In the genomic region with DNA sequence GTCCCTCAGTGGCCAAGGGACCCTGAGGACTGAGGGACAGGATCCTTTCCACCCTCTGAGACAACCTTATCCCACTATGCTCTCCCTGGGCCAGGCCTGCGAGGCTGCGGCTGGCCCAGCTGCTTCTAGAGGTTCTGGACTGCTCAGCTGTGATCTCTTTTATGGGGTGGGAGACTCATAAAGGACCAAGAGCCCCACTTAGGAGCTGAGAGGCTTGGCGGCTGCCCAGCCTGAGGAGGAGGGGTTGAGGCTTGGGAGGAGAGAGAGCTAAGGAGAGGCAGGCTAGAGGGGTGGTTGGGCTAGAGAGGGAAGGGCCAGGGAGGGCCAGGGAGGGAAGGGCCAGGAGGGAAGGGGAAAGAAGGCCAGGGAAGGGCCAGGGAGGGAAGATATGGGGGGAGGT, we compare ENCODE assay signal across 14 mouse cellular contexts. TPM values are rescaled to one million over a fixed set of nuclear protein-coding genes. Genes with fewer than 3 reads are reported as not detected.
DNase-seq lines count a peak whose midpoint lies in the region; ATAC-seq and TF ChIP-seq lines count a peak whose summit lies in the region.
"Had no signal": no experiment of that assay in that cellular context is flagged by ENCODE, and none has a peak within 500 bp of the region (broad histone marks: within the 10 kb centered on the region; RNA-seq: fewer than 3 reads in every experiment).

No protein-coding gene starts in this region.

- H3K4me2 ChIP-seq in forebrain, embryonic 16.5 days (ENCODE audit: low read length): no peak overlapping the region
- no peak overlapping the region for H3K4me2 ChIP-seq in forebrain, embryonic 12.5 days
- H3K4me2 ChIP-seq in hindbrain, embryonic 13.5 days: no peak overlapping the region
- no peak overlapping the region for H3K4me2 ChIP-seq in hindbrain, postnatal 0 days (ENCODE audit: low read depth, low read length)
- H3K4me2 ChIP-seq in stomach, embryonic 15.5 days: no peak overlapping the region
- H3K4me2 ChIP-seq: hindbrain, embryonic 14.5 days had no signal

- no peaks in the 10 kb centered on the region for H3K27me3 ChIP-seq in forebrain, embryonic 16.5 days (replicated peaks; ENCODE audit: control insufficient read depth, insufficient read depth, low read length)
- no peaks in the 10 kb centered on the region for H3K27me3 ChIP-seq in forebrain, embryonic 12.5 days
- no peaks in the 10 kb centered on the region for H3K27me3 ChIP-seq in hindbrain, embryonic 13.5 days
- no peaks in the 10 kb centered on the region for H3K27me3 ChIP-seq in hindbrain, postnatal 0 days (ENCODE audit: insufficient read depth, low read length)
- H3K27me3 ChIP-seq in stomach, embryonic 15.5 days (replicated peaks): no peaks in the 10 kb centered on the region

- peaks cover 9% of the 10 kb centered on the region for H3K4me1 ChIP-seq in forebrain, embryonic 16.5 days (replicated peaks; ENCODE audit: control insufficient read depth, insufficient read depth, low read length)
- peaks cover 11% of the 10 kb centered on the region; the same call in 1 of the 2 replicates for H3K4me1 ChIP-seq in forebrain, embryonic 12.5 days
- peaks cover 18% of the 10 kb centered on the region for H3K4me1 ChIP-seq in hindbrain, embryonic 13.5 days (replicated peaks)
- no peaks in the 10 kb centered on the region for H3K4me1 ChIP-seq in hindbrain, postnatal 0 days (ENCODE audit: insufficient read depth, low read length)
- H3K4me1 ChIP-seq in stomach, embryonic 15.5 days: peaks cover 13% of the 10 kb centered on the region

- no peak for DNase-seq in hindbrain, postnatal 0 days (ENCODE audit: low spot score)
- DNase-seq in testis, postnatal 10 days (ENCODE audit: low spot score): peak; percentile 55
- no peak for DNase-seq in testis, postnatal 14 days (ENCODE audit: low spot score)
- DNase-seq in thymus, postnatal 4 days: no peak
- DNase-seq: adrenal gland, postnatal 25 days; cerebellum, adult 8-10 months; liver, postnatal 0 days; right cerebral cortex, adult 18-20 months had no signal

- H3K4me3 ChIP-seq in forebrain, embryonic 16.5 days (replicated peaks; ENCODE audit: low read length): no peak overlapping the region
- no peak overlapping the region for H3K4me3 ChIP-seq in forebrain, embryonic 12.5 days (replicated peaks)
- H3K4me3 ChIP-seq in hindbrain, embryonic 13.5 days: no peak overlapping the region
- no peak overlapping the region for H3K4me3 ChIP-seq in hindbrain, postnatal 0 days (ENCODE audit: low read length)
- H3K4me3 ChIP-seq in stomach, embryonic 15.5 days (replicated peaks): no peak overlapping the region

- no peak overlapping the region for H3K27ac ChIP-seq in forebrain, embryonic 16.5 days (ENCODE audit: low read length)
- no peak overlapping the region for H3K27ac ChIP-seq in forebrain, embryonic 12.5 days
- H3K27ac ChIP-seq in hindbrain, embryonic 13.5 days: no peak overlapping the region
- no peak overlapping the region for H3K27ac ChIP-seq in hindbrain, postnatal 0 days
- peak overlapping the region; percentile 92 for H3K27ac ChIP-seq in stomach, embryonic 15.5 days
- H3K27ac ChIP-seq: hindbrain, embryonic 14.5 days had no signal

- peak; percentile 20; the same call in 1 of the 2 replicates for ATAC-seq in forebrain, embryonic 16.5 days
- ATAC-seq in forebrain, embryonic 12.5 days (ENCODE audit: low FRiP score): no peak
- no peak for ATAC-seq in hindbrain, embryonic 13.5 days (ENCODE audit: low FRiP score)
- no peak for ATAC-seq in hindbrain, postnatal 0 days
- peak; percentile 57; the same call in 1 of the 2 replicates for ATAC-seq in stomach, embryonic 15.5 days (ENCODE audit: insufficient read depth, low FRiP score, low read depth)
- ATAC-seq: liver, postnatal 0 days had no signal

- H3K36me3 ChIP-seq in forebrain, embryonic 16.5 days (ENCODE audit: control insufficient read depth, insufficient read depth): no peaks in the 10 kb centered on the region
- H3K36me3 ChIP-seq in forebrain, embryonic 12.5 days (replicated peaks): no peaks in the 10 kb centered on the region
- no peaks in the 10 kb centered on the region for H3K36me3 ChIP-seq in hindbrain, embryonic 13.5 days
- no peaks in the 10 kb centered on the region for H3K36me3 ChIP-seq in hindbrain, postnatal 0 days (ENCODE audit: insufficient read depth, low read length)
- no peaks in the 10 kb centered on the region for H3K36me3 ChIP-seq in stomach, embryonic 15.5 days

- no peak for TF ChIP-seq CTCF in hindbrain, postnatal 0 days (IDR thresholded peaks at IDR 0.05; ENCODE audit: low read depth)

- no peak overlapping the region for H3K9ac ChIP-seq in forebrain, embryonic 16.5 days (replicated peaks; ENCODE audit: low read depth, low read length)
- no peak overlapping the region for H3K9ac ChIP-seq in forebrain, embryonic 12.5 days
- H3K9ac ChIP-seq in hindbrain, embryonic 13.5 days: peak overlapping the region; percentile 51
- H3K9ac ChIP-seq in hindbrain, postnatal 0 days (replicated peaks; ENCODE audit: low read length): no peak overlapping the region
- H3K9ac ChIP-seq in stomach, embryonic 15.5 days: no peak overlapping the region
- H3K9ac ChIP-seq: hindbrain, embryonic 14.5 days; liver, postnatal 0 days had no signal

- WGBS in forebrain, embryonic 16.5 days: 48% methylated on average over 3 of the region's 3 CpGs
- 65% methylated on average over 3 of the region's 3 CpGs for WGBS in forebrain, embryonic 12.5 days
- 53% methylated on average over 3 of the region's 3 CpGs for WGBS in hindbrain, embryonic 13.5 days
- 42% methylated on average over 3 of the region's 3 CpGs for WGBS in hindbrain, postnatal 0 days
- WGBS in stomach, embryonic 15.5 days: 26% methylated on average over 3 of the region's 3 CpGs

- H3K9me3 ChIP-seq in forebrain, embryonic 16.5 days (ENCODE audit: control insufficient read depth, low read length): no peaks in the 10 kb centered on the region
- H3K9me3 ChIP-seq in forebrain, embryonic 12.5 days: no peaks in the 10 kb centered on the region
- H3K9me3 ChIP-seq in hindbrain, embryonic 13.5 days: no peaks in the 10 kb centered on the region
- H3K9me3 ChIP-seq in hindbrain, postnatal 0 days (ENCODE audit: low read length): no peaks in the 10 kb centered on the region
- H3K9me3 ChIP-seq in stomach, embryonic 15.5 days: no peaks in the 10 kb centered on the region

RNA-seq across cellular contexts. Expression of a gene that starts 11.0 kb away (rescaled TPM):
- not detected in 2 replicates for polyA plus RNA-seq in forebrain, embryonic 16.5 days (2015; fragmentation: Nextera tagmentation; extraction: Ambion mirVana)
- not detected in 2 replicates for polyA plus RNA-seq in forebrain, embryonic 12.5 days (2016; fragmentation: Nextera tagmentation; extraction: Ambion mirVana)
- not detected in 2 replicates for polyA plus RNA-seq in hindbrain, embryonic 13.5 days (2015; fragmentation: Nextera tagmentation; extraction: Ambion mirVana)
- not detected in 2 replicates for total RNA-seq in hindbrain, postnatal 0 days (2014; rRNA removed)
- polyA plus RNA-seq in hindbrain, postnatal 0 days (2015; fragmentation: Nextera tagmentation; extraction: Ambion mirVana): not detected in 2 replicates
- 0.10 TPM in 1 of 2 replicates, not detected in the other for polyA plus RNA-seq in stomach, embryonic 15.5 days (2015; fragmentation: Nextera tagmentation; extraction: Ambion mirVana)
- total RNA-seq: adrenal gland, postnatal 25 days; left cerebral cortex, adult 18-20 months had no signal
- polyA plus RNA-seq: hindbrain, embryonic 14.5 days; liver, postnatal 0 days had no signal

RNA-seq across cellular contexts. Expression of a gene that starts 57.7 kb away (rescaled TPM):
- polyA plus RNA-seq in forebrain, embryonic 16.5 days (2015; fragmentation: Nextera tagmentation; extraction: Ambion mirVana): 1.5 and 1.6 TPM in 2 replicates
- polyA plus RNA-seq in forebrain, embryonic 12.5 days (2016; fragmentation: Nextera tagmentation; extraction: Ambion mirVana): 4.9 and 5.3 TPM in 2 replicates
- polyA plus RNA-seq in hindbrain, embryonic 13.5 days (2015; fragmentation: Nextera tagmentation; extraction: Ambion mirVana): 3.6 and 5.0 TPM in 2 replicates
- 2.8 and 4.5 TPM in 2 replicates for total RNA-seq in hindbrain, postnatal 0 days (2014; rRNA removed)
- polyA plus RNA-seq in hindbrain, postnatal 0 days (2015; fragmentation: Nextera tagmentation; extraction: Ambion mirVana): 2.1 and 2.3 TPM in 2 replicates
- polyA plus RNA-seq in stomach, embryonic 15.5 days (2015; fragmentation: Nextera tagmentation; extraction: Ambion mirVana): 4.9 and 5.3 TPM in 2 replicates

Comparison
In these comparisons a context has a peak if more than half of its experiments do, and no peak if none do; other contexts are left out.
1. ATAC-seq: peak in forebrain, embryonic 16.5 days (single experiment) and stomach, embryonic 15.5 days (single experiment); none in forebrain, embryonic 12.5 days (single experiment), hindbrain, embryonic 13.5 days (single experiment) and hindbrain, postnatal 0 days (single experiment).